Mouse (Mus musculus): Measurements from ENCODE around the gene Grm6.

Gene Grm6

GRCm38 (mm10) chr11:50850177-50850735, at the start of gene Grm6:
Grm6 (plus strand) TSS chr11:50850685.
- DNase-seq = no peak

- DNase-seq = no peak
Measured at GRCm38 (mm10) chr11:50814233-50814632, 36.3 kb upstream of the Grm6 start.

- DNase-seq = no peak
Measured at GRCm38 (mm10) chr11:50826214-50826613, 24.3 kb upstream of the Grm6 start.

GRCm38 (mm10) chr11:50827010-50827953, 23.2 kb upstream of the Grm6 start, which contains the start of gene Zfp354c:
Zfp354c (minus strand) TSS chr11:50827724.
- peak; percentile 91 for DNase-seq

- no peak for DNase-seq
Measured at GRCm38 (mm10) chr11:50835727-50836126, 14.8 kb upstream of the Grm6 start.

GRCm38 (mm10) chr11:50841023-50841735, 9.3 kb upstream of the Grm6 start, which contains the start of gene Zfp879:
Zfp879 (minus strand) TSS chr11:50841552.
- DNase-seq = peak; percentile 96

GRCm38 (mm10) chr11:50845951-50846350, 4.5 kb upstream of the Grm6 start:
- no peak for DNase-seq

GRCm38 (mm10) chr11:50847047-50847446, 3.4 kb upstream of the Grm6 start:
- no peak for DNase-seq

GRCm38 (mm10) chr11:50848520-50849137, 1.9 kb upstream of the Grm6 start:
- DNase-seq = no peak

GRCm38 (mm10) chr11:50849310-50849709, 1.2 kb upstream of the Grm6 start:
- DNase-seq = no peak

GRCm38 (mm10) chr11:50850989-50851601, 610 bp downstream of the Grm6 start:
- peak; percentile 8 for DNase-seq

GRCm38 (mm10) chr11:50878641-50879040, 28.2 kb downstream of the Grm6 start:
- DNase-seq = no peak

GRCm38 (mm10) chr11:50883756-50884155, 33.3 kb downstream of the Grm6 start:
- DNase-seq = no peak

GRCm38 (mm10) chr11:50886231-50886932, 35.9 kb downstream of the Grm6 start:
- DNase-seq = no peak

GRCm38 (mm10) chr11:50886933-50887293, 36.4 kb downstream of the Grm6 start:
- DNase-seq = no peak

- peak; percentile 98 for DNase-seq
Measured at GRCm38 (mm10) chr11:50887390-50888128, 37.1 kb downstream of the Grm6 start, which contains the start of gene Zfp454. Zfp454 (minus strand) TSS chr11:50887651.

- DNase-seq = no peak
Measured at GRCm38 (mm10) chr11:50892441-50892840, 42.0 kb downstream of the Grm6 start.

- no peak for DNase-seq
Measured at GRCm38 (mm10) chr11:50897359-50897758, 46.9 kb downstream of the Grm6 start.

- peak; percentile 43 for DNase-seq
Measured at GRCm38 (mm10) chr11:50908136-50908535, 57.7 kb downstream of the Grm6 start.

- no peak for DNase-seq
Measured at GRCm38 (mm10) chr11:50913301-50913700, 62.8 kb downstream of the Grm6 start.

GRCm38 (mm10) chr11:50914461-50914860, 64.0 kb downstream of the Grm6 start:
- DNase-seq = peak; percentile 11
